Comparison of ENCODE assay signal across 8 mouse cellular contexts in genomic region chr6:108212881-108213295, GRCm38 (mm10). TPM values are rescaled to one million over a fixed set of nuclear protein-coding genes. Genes with fewer than 3 reads are reported as not detected.
DNase-seq lines count a peak whose midpoint lies in the region; ATAC-seq lines count a peak whose summit lies in the region.

Itpr1 (plus strand) TSS chr6:108213096.

- peak; percentile 83 for ATAC-seq in megakaryocyte progenitor cell, adult 5-6 weeks (replicated peaks; ENCODE audit: poor library complexity)

- DNase-seq in adipocyte (ENCODE audit: low spot score) = peak; percentile 99
- DNase-seq in embryo, embryonic 10 days (ENCODE audit: low spot score) = peak; percentile 96
- DNase-seq in gastrocnemius, postnatal 10 days = peak; percentile 93
- peak; percentile 99 for DNase-seq in induced T-regulatory cell, adult 2 months (ENCODE audit: low read depth)
- DNase-seq in left cerebral cortex, adult 9 months (ENCODE audit: low spot score in 2 of 2) = peak; percentile 92 to 98
- DNase-seq in right cerebral cortex, postnatal 14 days = peak; percentile 97
- DNase-seq in urinary bladder, postnatal 36 days (ENCODE audit: low spot score in 2 of 2) = peak; percentile 95 to 98

RNA-seq across cellular contexts. Expression of gene Itpr1, which starts in this region (rescaled TPM):
- 10 to 100 TPM; 19.7 to 30.6 TPM for total RNA-seq in gastrocnemius, postnatal 10 days (2021)
- 36.5 and 40.4 TPM in 2 replicates for total RNA-seq in megakaryocyte progenitor cell, adult 5-6 weeks (2015)
- total RNA-seq in megakaryocyte progenitor cell, adult 5-6 weeks (2017) = 76.6 and 90.4 TPM in 2 replicates

Comparison
In these comparisons a context has a peak if more than half of its experiments do, and no peak if none do; other contexts are left out.
1. Peak in every context shown above with its lines: DNase-seq and ATAC-seq.